Comparison of ENCODE assay signal across 18 mouse cellular contexts in the genomic region with DNA sequence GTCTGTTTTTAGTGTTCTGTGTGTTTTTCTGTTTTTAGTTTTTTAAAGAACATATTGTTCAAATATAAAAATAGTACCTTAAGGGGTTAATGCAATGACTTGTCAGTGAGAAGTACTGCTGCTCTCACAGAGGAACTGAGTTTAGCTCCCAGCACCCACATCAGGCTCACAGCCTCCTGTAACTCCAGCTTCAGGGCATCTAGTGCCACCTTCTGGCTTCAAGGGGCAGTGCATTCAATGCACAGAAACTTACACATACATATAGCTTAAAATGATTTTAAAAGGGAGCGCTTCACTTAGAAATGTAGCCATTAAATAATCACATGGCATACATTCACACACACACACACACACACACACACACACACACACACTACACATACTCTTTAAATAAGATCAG.
DNase-seq lines count a peak whose midpoint lies in the region; ATAC-seq and TF ChIP-seq lines count a peak whose summit lies in the region.
"Had no signal": no experiment of that assay in that cellular context is flagged by ENCODE, and none has a peak within 500 bp of the region (broad histone marks: within the 10 kb centered on the region; RNA-seq: fewer than 3 reads in every experiment).

No protein-coding gene starts in this region.

- no peaks in the 10 kb centered on the region for H3K36me3 ChIP-seq in kidney, adult 2 months (ENCODE audit: control insufficient read depth, insufficient read depth, low read length)
- H3K36me3 ChIP-seq: hindbrain, embryonic 15.5 days; liver, embryonic 15.5 days; midbrain, embryonic 15.5 days had no signal

- no peak for DNase-seq in kidney, adult 2 months
- DNase-seq in kidney, postnatal 4 days: no peak
- DNase-seq in lung, adult 2 months: no peak
- DNase-seq in lung, postnatal 25 days (ENCODE audit: low spot score): no peak
- DNase-seq in ES-CJ7 (ENCODE audit: low read depth, low spot score): peak; percentile 27
- no peak for DNase-seq in brain, embryonic 14.5 days (ENCODE audit: low read depth)
- DNase-seq: cerebellum, adult 8-10 months; heart, adult 11 months; heart, postnatal 10 days; right cerebral cortex, postnatal 25 days had no signal

- peaks cover 4% of the 10 kb centered on the region; the same call in 1 of the 2 replicates for H3K4me1 ChIP-seq in kidney, adult 2 months (ENCODE audit: control insufficient read depth, insufficient read depth, low read length)
- peaks cover 3% of the 10 kb centered on the region; the same call in 1 of the 2 replicates for H3K4me1 ChIP-seq in lung, adult 2 months (ENCODE audit: control insufficient read depth, insufficient read depth, low read length)
- H3K4me1 ChIP-seq: hindbrain, embryonic 15.5 days; liver, embryonic 15.5 days; midbrain, embryonic 15.5 days had no signal

- 0 out of 2 replicates have a peak, but pooled peaks have one; percentile 26 for TF ChIP-seq CTCF in kidney, adult 2 months (conservative IDR thresholded peaks at IDR 0.05; ENCODE audit: insufficient read depth, insufficient read length, low read depth, low read length)
- peak; percentile 27; the same call in 1 of the 2 replicates for TF ChIP-seq CTCF in lung, adult 2 months (IDR thresholded peaks at IDR 0.05; ENCODE audit: insufficient read depth, low read length)
- TF ChIP-seq CTCF in brain, embryonic 14.5 days (IDR thresholded peaks at IDR 0.05; ENCODE audit: borderline replicate concordance, extremely low read depth, insufficient read depth, insufficient read length): peak; percentile 14; the same call in 1 of the 2 replicates

- 100% methylated on average over 1 of the region's 1 CpGs for WGBS in kidney, adult 2 months
- WGBS in lung, adult 2 months: 100% methylated on average over 1 of the region's 1 CpGs

- no peaks in the 10 kb centered on the region for H3K27me3 ChIP-seq in kidney, adult 2 months (replicated peaks; ENCODE audit: control insufficient read depth, insufficient read depth, low read length)
- H3K27me3 ChIP-seq: hindbrain, embryonic 15.5 days; kidney, embryonic 15.5 days; liver, embryonic 15.5 days; midbrain, embryonic 15.5 days; Patski had no signal

- no peak overlapping the region for H3K27ac ChIP-seq in kidney, adult 2 months (ENCODE audit: insufficient read depth, low read depth, low read length)
- H3K27ac ChIP-seq: forebrain, embryonic 10.5 days; hindbrain, embryonic 15.5 days; liver, embryonic 15.5 days; midbrain, embryonic 15.5 days had no signal

- no peak for TF ChIP-seq POLR2A in kidney, adult 2 months (IDR thresholded peaks at IDR 0.05; ENCODE audit: low read depth, low read length)
- TF ChIP-seq POLR2A in lung, adult 2 months (IDR thresholded peaks at IDR 0.05; ENCODE audit: borderline replicate concordance, extremely low read depth, low read depth, low read length): no peak
- TF ChIP-seq POLR2A in brain, embryonic 14.5 days (IDR thresholded peaks at IDR 0.05; ENCODE audit: borderline replicate concordance, extremely low read depth, insufficient read depth, insufficient read length, poor library complexity, severe bottlenecking): no peak

- no peak for ATAC-seq in frontal cortex, adult (ENCODE audit: low TSS enrichment)
- ATAC-seq: CD4-positive, CD25-positive, alpha-beta regulatory T cell, adult 4 months; midbrain, embryonic 15.5 days; Patski had no signal

- no peak overlapping the region for H3K4me3 ChIP-seq in kidney, adult 2 months (ENCODE audit: insufficient read depth, low read depth, low read length)
- no peak overlapping the region for H3K4me3 ChIP-seq in lung, adult 2 months (replicated peaks; ENCODE audit: extremely low read depth, low read depth, low read length)
- H3K4me3 ChIP-seq: forebrain, embryonic 10.5 days; hindbrain, embryonic 15.5 days; kidney, embryonic 15.5 days; liver, embryonic 15.5 days; midbrain, embryonic 15.5 days had no signal
